Mouse (Mus musculus): ENCODE data around the gene Serpina1e. TPM values are rescaled to one million over a fixed set of nuclear protein-coding genes. Genes with fewer than 3 reads are reported as not detected.
"Not testable (repeated sequence)": the region's sequence is repeated elsewhere in the genome, so short reads cannot be mapped to it uniquely, and the experiment has no call there.

The Serpina1e gene
- polyA plus RNA-seq, 1 experiment from 2014 or later, result 17.0 TPM

DNA sequence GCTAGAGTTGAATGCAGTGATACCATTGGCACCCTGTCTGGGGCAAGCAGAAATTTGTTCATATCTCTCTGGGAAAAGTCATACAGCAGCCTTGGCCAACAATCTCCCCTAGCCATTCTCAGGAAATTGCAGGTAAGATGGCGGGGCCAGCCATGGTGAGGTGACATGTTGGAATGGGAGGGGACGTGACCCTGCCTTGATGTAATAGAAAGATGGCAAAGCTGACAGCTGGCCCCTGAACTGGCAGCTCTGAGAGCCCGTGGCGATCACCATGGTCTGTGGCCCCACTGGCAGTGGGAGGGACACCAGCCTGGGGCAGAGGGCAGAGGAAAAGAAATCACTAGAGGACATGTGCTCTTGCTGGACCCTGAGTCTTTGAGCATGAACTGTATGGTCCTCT, 12.5 kb downstream of the Serpina1e start:
- Histone ChIP-seq H3K9ac (ENCODE audit: low read length) (no peak overlapping the region), H3K27ac (ENCODE audit: low read length) (no peak overlapping the region), H3K4me3 (replicated peaks; ENCODE audit: low read length) (no peak overlapping the region), H3K4me2 (ENCODE audit: low read depth, low read length) (no peak overlapping the region), H3K27me3 (ENCODE audit: control insufficient read depth, insufficient read depth, low read length) (no peaks in the 10 kb centered on the region), H3K9me3 (replicated peaks; ENCODE audit: control insufficient read depth, low read length) (no peaks in the 10 kb centered on the region), H3K36me3 (ENCODE audit: control insufficient read depth, insufficient read depth, low read length) (no peaks in the 10 kb centered on the region), H3K4me1 (ENCODE audit: control insufficient read depth, insufficient read depth, low read length) (no peaks in the 10 kb centered on the region)
- 82% methylated on average over 4 of the region's 4 CpGs for WGBS
- no peak for ATAC-seq (ENCODE audit: insufficient read depth, low FRiP score)

DNA sequence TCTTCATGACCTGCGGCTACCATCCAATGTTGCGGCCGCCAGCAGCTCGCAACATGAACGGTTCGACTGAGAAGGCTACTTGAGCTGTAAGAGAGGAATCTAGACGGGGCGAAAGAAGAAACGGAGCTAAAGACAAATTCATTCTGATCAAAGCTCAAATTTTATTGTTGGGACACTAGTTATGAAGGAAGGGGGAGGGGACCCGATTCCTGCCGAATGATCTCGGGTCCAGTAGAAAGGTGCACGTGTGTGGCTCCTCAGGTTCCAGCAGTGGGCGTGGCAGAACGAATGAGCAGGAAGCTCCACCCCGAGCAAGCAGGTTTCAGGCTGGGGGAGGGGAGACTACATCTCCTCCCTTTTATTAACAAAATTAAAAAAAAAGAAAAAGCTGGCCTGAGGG, 49.6 kb downstream of the Serpina1e start:
- WGBS, result 93% methylated on average over 11 of the region's 16 CpGs
- ATAC-seq (ENCODE audit: insufficient read depth, low FRiP score); H3K27me3 ChIP-seq (ENCODE audit: control insufficient read depth, insufficient read depth, low read length): not testable (repeated sequence)

DNA sequence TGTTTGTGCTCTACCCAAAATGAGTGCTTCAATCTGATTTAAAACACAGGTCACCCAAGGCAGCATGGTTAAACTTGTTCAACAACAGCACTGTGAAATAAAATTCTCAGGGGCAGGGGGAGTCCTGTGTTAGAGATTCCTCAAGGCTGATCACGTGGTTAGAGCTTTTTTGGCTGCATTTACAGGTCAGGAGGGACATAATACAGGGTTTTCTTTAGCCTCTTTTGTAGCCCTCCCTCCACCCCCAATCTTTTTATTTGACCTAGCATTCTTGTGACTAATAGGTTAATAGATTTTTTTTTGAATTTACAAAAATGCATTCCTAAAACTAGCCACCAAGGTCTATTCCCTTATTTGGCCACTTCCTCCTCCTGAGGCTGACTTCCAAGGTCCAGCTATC, 51.0 kb downstream of the Serpina1e start:
- not testable (repeated sequence) for H3K36me3 ChIP-seq (ENCODE audit: control insufficient read depth, insufficient read depth, low read length); H3K9me3 ChIP-seq (replicated peaks; ENCODE audit: control insufficient read depth, low read length); H3K4me3 ChIP-seq (replicated peaks; ENCODE audit: low read length); H3K4me2 ChIP-seq (ENCODE audit: low read depth, low read length); H3K9ac ChIP-seq (ENCODE audit: low read length); H3K27me3 ChIP-seq (ENCODE audit: control insufficient read depth, insufficient read depth, low read length); H3K27ac ChIP-seq (ENCODE audit: low read length); H3K4me1 ChIP-seq (ENCODE audit: control insufficient read depth, insufficient read depth, low read length); ATAC-seq (ENCODE audit: insufficient read depth, low FRiP score)
- 16% methylated on average over 1 of the region's 1 CpGs for WGBS

More for the DNA sequence above, 49.6 kb downstream of the Serpina1e start:
- H3K36me3 ChIP-seq (ENCODE audit: control insufficient read depth, insufficient read depth, low read length); H3K4me2 ChIP-seq (ENCODE audit: low read depth, low read length); H3K9ac ChIP-seq (ENCODE audit: low read length); H3K27ac ChIP-seq (ENCODE audit: low read length); H3K9me3 ChIP-seq (replicated peaks; ENCODE audit: control insufficient read depth, low read length); H3K4me3 ChIP-seq (replicated peaks; ENCODE audit: low read length); H3K4me1 ChIP-seq (ENCODE audit: control insufficient read depth, insufficient read depth, low read length): not testable (repeated sequence)

DNA sequence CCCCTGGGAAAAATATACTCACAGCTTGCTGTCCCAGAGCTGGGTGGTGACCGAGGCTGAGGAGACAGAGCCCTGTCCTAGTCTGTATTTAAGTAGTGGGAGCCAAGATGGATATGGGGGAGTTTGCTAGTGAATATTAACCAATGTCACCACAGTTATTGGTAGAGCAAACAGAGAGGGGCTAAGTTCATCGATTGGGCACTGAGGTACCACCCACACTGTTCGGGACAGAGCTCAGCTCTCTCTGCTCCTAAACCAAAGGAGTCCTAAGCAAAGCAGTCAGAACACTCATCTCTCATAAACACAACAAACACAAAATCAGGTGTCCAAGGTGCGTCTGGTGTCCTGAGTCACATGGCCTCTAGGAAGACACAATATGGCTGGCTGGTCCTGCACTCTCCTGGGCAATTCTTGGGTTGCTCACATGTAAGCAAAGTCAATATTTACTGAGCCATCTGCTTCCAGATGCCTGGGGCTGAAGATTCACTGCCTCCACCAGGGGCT, 53.9 kb downstream of the Serpina1e start, which contains the start of gene Serpina1c:
TSS of gene Serpina1c (minus strand) at position 51 of the 504 bp plus-strand sequence.
- H3K4me1 ChIP-seq (ENCODE audit: control insufficient read depth, insufficient read depth, low read length); H3K27me3 ChIP-seq (ENCODE audit: control insufficient read depth, insufficient read depth, low read length); H3K27ac ChIP-seq (ENCODE audit: low read length); H3K4me2 ChIP-seq (ENCODE audit: low read depth, low read length); H3K36me3 ChIP-seq (ENCODE audit: control insufficient read depth, insufficient read depth, low read length); H3K9me3 ChIP-seq (replicated peaks; ENCODE audit: control insufficient read depth, low read length); H3K9ac ChIP-seq (ENCODE audit: low read length); ATAC-seq (ENCODE audit: insufficient read depth, low FRiP score); H3K4me3 ChIP-seq (replicated peaks; ENCODE audit: low read length): not testable (repeated sequence)
- 60% methylated on average over 4 of the region's 4 CpGs for WGBS

DNA sequence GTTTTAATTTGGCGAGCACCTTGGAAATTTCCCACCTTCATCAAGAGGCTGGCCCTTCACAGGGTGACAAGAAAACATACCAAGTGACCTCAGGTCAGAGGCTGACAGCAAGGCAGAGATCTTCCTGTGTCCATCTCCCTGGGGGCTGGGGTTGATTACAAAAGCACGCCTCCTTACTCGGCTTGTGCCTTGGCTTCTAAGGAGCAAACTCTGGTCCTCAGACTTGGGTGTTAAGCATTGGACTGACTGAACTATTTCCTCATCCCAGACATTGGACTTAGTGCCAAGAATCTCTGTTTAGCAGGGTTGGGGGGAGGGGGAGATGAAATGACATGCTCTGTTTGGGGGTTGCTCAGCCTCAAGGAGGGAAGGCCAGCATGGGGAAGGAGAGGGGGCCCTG, 56.8 kb downstream of the Serpina1e start:
- not testable (repeated sequence) for H3K4me1 ChIP-seq (ENCODE audit: control insufficient read depth, insufficient read depth, low read length); H3K4me2 ChIP-seq (ENCODE audit: low read depth, low read length); H3K27me3 ChIP-seq (ENCODE audit: control insufficient read depth, insufficient read depth, low read length); H3K9me3 ChIP-seq (replicated peaks; ENCODE audit: control insufficient read depth, low read length); H3K4me3 ChIP-seq (replicated peaks; ENCODE audit: low read length); H3K27ac ChIP-seq (ENCODE audit: low read length); H3K36me3 ChIP-seq (ENCODE audit: control insufficient read depth, insufficient read depth, low read length); H3K9ac ChIP-seq (ENCODE audit: low read length); ATAC-seq (ENCODE audit: insufficient read depth, low FRiP score)
- WGBS, result 72% methylated on average over 3 of the region's 3 CpGs

Other genes with a start within 250 kb of the Serpina1e start
- gene Serpina1d, start 185.4 kb downstream of the Serpina1e start, polyA plus RNA-seq (2015; fragmentation: Nextera tagmentation; extraction: Ambion mirVana), result 15.5 and 17.5 TPM in 2 replicates
- gene Serpina1b, start 128.6 kb downstream of the Serpina1e start, polyA plus RNA-seq (2015; fragmentation: Nextera tagmentation; extraction: Ambion mirVana), result 34.2 and 47.5 TPM in 2 replicates
- 29.1 and 33.5 TPM in 2 replicates for gene Serpina1a, start 95.4 kb downstream of the Serpina1e start, polyA plus RNA-seq (2015; fragmentation: Nextera tagmentation; extraction: Ambion mirVana)
- gene Serpina1c, start 54.1 kb downstream of the Serpina1e start, polyA plus RNA-seq (2015; fragmentation: Nextera tagmentation; extraction: Ambion mirVana), result 16.1 and 22.8 TPM in 2 replicates
- gene Serpina11, start 31.0 kb upstream of the Serpina1e start, polyA plus RNA-seq (2015; fragmentation: Nextera tagmentation; extraction: Ambion mirVana), result 0.49 and 0.62 TPM in 2 replicates
- 0.05 TPM in 1 of 2 replicates, not detected in the other for gene Serpina9, start 54.8 kb upstream of the Serpina1e start, polyA plus RNA-seq (2015; fragmentation: Nextera tagmentation; extraction: Ambion mirVana)
- not detected in 2 replicates for gene Serpina12, start 85.5 kb upstream of the Serpina1e start, polyA plus RNA-seq (2015; fragmentation: Nextera tagmentation; extraction: Ambion mirVana)
- gene Serpina5, start 142.1 kb upstream of the Serpina1e start, polyA plus RNA-seq (2015; fragmentation: Nextera tagmentation; extraction: Ambion mirVana), result not detected in 2 replicates
- gene Serpina3a, start 153.7 kb upstream of the Serpina1e start, polyA plus RNA-seq (2015; fragmentation: Nextera tagmentation; extraction: Ambion mirVana), result not detected in 2 replicates
- gene Serpina3b, start 169.0 kb upstream of the Serpina1e start, polyA plus RNA-seq (2015; fragmentation: Nextera tagmentation; extraction: Ambion mirVana), result not detected in 2 replicates
- not detected in 2 replicates for gene Serpina3c, start 194.9 kb upstream of the Serpina1e start, polyA plus RNA-seq (2015; fragmentation: Nextera tagmentation; extraction: Ambion mirVana)

All from stomach, embryonic 16.5 days (tissue).